Mouse (Mus musculus) liver, embryonic 11.5 days (tissue): ENCODE measurements around the gene Sgms2. TPM values are rescaled to one million over a fixed set of nuclear protein-coding genes. Genes with fewer than 3 reads are reported as not detected.

Source experiments
- ATAC-seq: fragments of 200-750 bp; cut with Nextera tagmentation; replicated peaks from 2 replicates; pipeline ENCODE4 v1.8.0; 2017; ENCODE audit warnings: moderate number of reproducible peaks, mild to moderate bottlenecking, moderate TSS enrichment, moderate library complexity; ENCODE audit not compliant: low FRiP score
- DNase-seq: peaks from one replicate; pipeline ENCODE4 v3.0.0-alpha.2; 2017; ENCODE audit warnings: low spot score
- H3K27ac ChIP-seq: fragments of 300-500 bp; sonication (generic); 2 replicates; pipeline ENCODE4 v1.5.1; 2014; ENCODE audit warnings: mild to moderate bottlenecking, low read depth, low read length, control low read depth
- H3K27me3 ChIP-seq: fragments of 300-500 bp; sonication (generic); replicated peaks from 2 replicates; pipeline ENCODE4 v1.6.1; 2014; ENCODE audit warnings: low read length, mixed read lengths; ENCODE audit not compliant: control insufficient read depth, insufficient read depth
- H3K36me3 ChIP-seq: fragments of 300-500 bp; sonication (generic); 2 replicates; pipeline ENCODE4 v1.6.1; 2014; ENCODE audit warnings: mild to moderate bottlenecking, low read length, moderate library complexity, mixed read lengths; ENCODE audit not compliant: control insufficient read depth, insufficient read depth
- H3K4me1 ChIP-seq: fragments of 300-500 bp; sonication (generic); replicated peaks from 2 replicates; pipeline ENCODE4 v1.6.1; 2014; ENCODE audit warnings: low read length, mixed read lengths; ENCODE audit not compliant: control insufficient read depth, insufficient read depth
- H3K4me2 ChIP-seq: fragments of 300-500 bp; sonication (generic); 2 replicates; pipeline ENCODE4 v1.6.1; 2014; ENCODE audit warnings: mild to moderate bottlenecking, control low read depth, moderate library complexity
- H3K4me3 ChIP-seq: fragments of 300-500 bp; sonication (generic); 2 replicates; pipeline ENCODE4 v1.5.1; 2014; ENCODE audit warnings: low read depth, low read length, control low read depth
- H3K9ac ChIP-seq: fragments of 300-500 bp; sonication (generic); 2 replicates; pipeline ENCODE4 v1.6.1; 2014; ENCODE audit warnings: low read depth, low read length, control low read depth
- H3K9me3 ChIP-seq: fragments of 300-500 bp; sonication (generic); 2 replicates; pipeline ENCODE4 v1.6.1; 2016; ENCODE audit warnings: low read length, inconsistent platforms, mixed read lengths; ENCODE audit not compliant: control insufficient read depth
- WGBS: fragments of 180-500 bp; shearing (Covaris S2); extraction: QIAGEN DNeasy Blood & Tissue Kit; methylation state at CpG from one replicate; pipeline ENCODE4 v1.1.7; 2014; 5-methylcytosine and 5-hydroxymethylcytosine counted together
- polyA plus RNA-seq: library from polyadenylated mRNA; unstranded; fragments of >200 nt; fragmentation: Nextera tagmentation; extraction: Ambion mirVana; gene quantifications from 2 replicates; pipeline ENCODE4 v1.2.1, GENCODE M21; 2014

Gene Sgms2
- polyA plus RNA-seq: 3.6 and 4.0 TPM in 2 replicates

DNA sequence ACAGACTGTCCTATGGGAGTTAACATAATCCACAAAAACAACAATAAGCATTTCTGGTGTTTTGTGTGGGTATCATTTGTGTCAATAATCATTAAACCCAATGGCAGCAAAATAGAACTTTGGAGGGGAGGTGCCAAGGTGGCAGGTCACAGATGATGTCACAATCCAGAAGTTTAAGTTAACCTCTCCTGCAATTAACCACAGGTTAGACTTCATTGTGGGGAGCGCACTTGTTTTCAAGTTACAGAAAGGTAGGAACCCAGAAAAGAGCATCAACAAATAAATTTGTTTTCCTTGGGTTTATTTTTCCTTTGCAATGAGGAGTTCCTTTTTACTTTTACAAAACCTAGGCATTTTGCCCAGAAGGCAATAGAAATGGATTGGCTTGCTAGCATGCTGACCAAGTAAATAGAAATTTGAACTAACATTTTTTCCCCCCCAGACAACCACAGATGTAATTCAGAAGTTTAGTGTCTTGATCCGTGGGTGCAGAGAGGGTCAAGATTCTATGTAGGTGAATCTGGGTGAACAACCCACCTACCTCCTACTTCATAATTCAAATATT is at the start of gene Sgms2:
Gene Sgms2 (minus strand): TSS at position 51 of the 565 bp plus-strand sequence.
- no peaks in the 10 kb centered on the region; the same call in 1 of the 2 replicates for H3K4me1 ChIP-seq
- H3K36me3 ChIP-seq: no peaks in the 10 kb centered on the region
- H3K9me3 ChIP-seq: no peaks in the 10 kb centered on the region
- DNase-seq: no peak
- peak within 1 kb of the TSS; percentile 46 for H3K9ac ChIP-seq
- H3K4me2 ChIP-seq: peak within 1 kb of the TSS; percentile 70
- WGBS: 85% methylated on average over 2 of the region's 2 CpGs
- H3K27ac ChIP-seq: 0 out of 2 replicates have a peak within 1 kb of the TSS, but pooled peaks have one; percentile 50
- ATAC-seq: no peak
- H3K4me3 ChIP-seq: peak within 1 kb of the TSS; percentile 62
- peaks cover 50% of the 10 kb centered on the region for H3K27me3 ChIP-seq

- no peak for DNase-seq
- Histone ChIP-seq H3K36me3 (no peaks in the 10 kb centered on the region), H3K9me3 (no peaks in the 10 kb centered on the region), H3K27ac (no peak overlapping the region), H3K4me2 (no peak overlapping the region), H3K4me3 (no peak overlapping the region), H3K9ac (no peak overlapping the region), H3K27me3 (no peaks in the 10 kb centered on the region), H3K4me1 (no peaks in the 10 kb centered on the region)
- 64% methylated on average over 3 of the region's 3 CpGs for WGBS
- no peak for ATAC-seq
Measured at GRCm38 (mm10) chr3:131525229-131525628, 34.0 kb upstream of the Sgms2 start.

GRCm38 (mm10) chr3:131524779-131525178 is 33.6 kb upstream of the Sgms2 start:
- WGBS: 22% methylated on average over 11 of the region's 11 CpGs

GRCm38 (mm10) chr3:131524210-131524609 is 33.0 kb upstream of the Sgms2 start:
- Histone ChIP-seq H3K4me3 (no peak overlapping the region), H3K27me3 (no peaks in the 10 kb centered on the region), H3K9ac (no peak overlapping the region), H3K4me2 (no peak overlapping the region), H3K4me1 (no peaks in the 10 kb centered on the region), H3K27ac (no peak overlapping the region), H3K36me3 (no peaks in the 10 kb centered on the region), H3K9me3 (no peaks in the 10 kb centered on the region)
- DNase-seq (no peak), ATAC-seq (no peak)
- 66% methylated on average over 5 of the region's 5 CpGs for WGBS

More at GRCm38 (mm10) chr3:131524779-131525178, 33.6 kb upstream of the Sgms2 start:
- Histone ChIP-seq H3K27me3 (no peaks in the 10 kb centered on the region), H3K36me3 (no peaks in the 10 kb centered on the region), H3K9ac (no peak overlapping the region), H3K27ac (no peak overlapping the region), H3K4me2 (no peak overlapping the region), H3K4me3 (no peak overlapping the region), H3K9me3 (no peaks in the 10 kb centered on the region), H3K4me1 (no peaks in the 10 kb centered on the region)
- no peak for DNase-seq
- ATAC-seq: no peak

GRCm38 (mm10) chr3:131523749-131524148 is 32.5 kb upstream of the Sgms2 start:
- ATAC-seq (no peak), DNase-seq (no peak)
- Histone ChIP-seq H3K4me2 (no peak overlapping the region), H3K9me3 (no peaks in the 10 kb centered on the region), H3K4me1 (no peaks in the 10 kb centered on the region), H3K4me3 (no peak overlapping the region), H3K9ac (no peak overlapping the region), H3K27me3 (no peaks in the 10 kb centered on the region), H3K36me3 (no peaks in the 10 kb centered on the region), H3K27ac (no peak overlapping the region)
- 82% methylated on average over 9 of the region's 9 CpGs for WGBS

DNA sequence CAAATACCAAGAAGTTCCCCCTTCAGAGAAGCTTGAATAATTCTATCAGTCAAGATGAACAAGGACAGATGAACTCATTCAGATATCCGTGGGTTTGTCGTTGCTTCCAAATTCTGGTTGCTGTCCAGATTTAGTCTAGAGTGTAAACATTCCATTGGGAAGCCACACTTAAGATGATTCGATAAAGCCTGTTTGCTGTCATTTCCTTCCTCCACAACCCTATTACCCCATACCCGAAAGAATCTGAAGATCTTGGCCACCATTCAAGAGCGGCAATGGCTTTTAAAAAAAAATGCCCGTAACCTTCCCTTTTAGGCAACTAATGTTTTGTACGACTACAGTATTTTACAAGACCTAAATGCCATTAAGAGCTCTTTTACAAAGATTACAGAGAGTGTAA is 31.0 kb upstream of the Sgms2 start:
- no peaks in the 10 kb centered on the region for H3K27me3 ChIP-seq
- no peaks in the 10 kb centered on the region for H3K36me3 ChIP-seq
- H3K27ac ChIP-seq: no peak overlapping the region
- no peaks in the 10 kb centered on the region for H3K4me1 ChIP-seq
- 75% methylated on average over 7 of the region's 7 CpGs for WGBS
- DNase-seq: no peak
- H3K9ac ChIP-seq: no peak overlapping the region
- no peak overlapping the region for H3K4me3 ChIP-seq
- no peak for ATAC-seq
- no peak overlapping the region for H3K4me2 ChIP-seq
- H3K9me3 ChIP-seq: no peaks in the 10 kb centered on the region

DNA sequence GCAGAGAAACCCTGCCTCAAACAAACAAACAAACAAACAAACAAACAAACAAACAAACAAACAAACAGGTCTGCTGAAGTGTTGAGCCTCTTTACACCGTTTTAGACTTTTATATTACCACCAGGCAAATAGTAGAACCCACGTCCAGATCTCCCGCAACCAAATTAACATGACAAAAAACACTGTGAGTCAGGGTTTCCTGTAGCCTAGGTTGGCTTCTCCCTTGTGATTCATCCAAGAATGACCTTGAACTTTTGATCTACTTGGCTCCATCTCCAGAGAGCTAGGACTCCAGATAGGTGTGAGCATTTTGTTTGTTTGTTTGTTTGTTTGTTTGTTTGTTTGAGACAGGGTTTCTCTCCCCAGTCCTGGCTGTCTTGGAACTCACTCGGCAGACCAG is 30.0 kb upstream of the Sgms2 start:
- WGBS: 77% methylated on average over 4 of the region's 4 CpGs
- no peaks in the 10 kb centered on the region for H3K9me3 ChIP-seq
- DNase-seq (no peak), ATAC-seq (no peak)
- no peak overlapping the region for H3K9ac ChIP-seq
- no peaks in the 10 kb centered on the region for H3K36me3 ChIP-seq
- no peaks in the 10 kb centered on the region for H3K27me3 ChIP-seq
- H3K4me1 ChIP-seq: no peaks in the 10 kb centered on the region
- H3K4me2 ChIP-seq: no peak overlapping the region
- H3K4me3 ChIP-seq: no peak overlapping the region
- H3K27ac ChIP-seq: no peak overlapping the region

GRCm38 (mm10) chr3:131517756-131518155 is 26.5 kb upstream of the Sgms2 start:
- ATAC-seq (no peak), DNase-seq (no peak)
- Histone ChIP-seq H3K9me3 (no peaks in the 10 kb centered on the region), H3K36me3 (no peaks in the 10 kb centered on the region), H3K27me3 (no peaks in the 10 kb centered on the region), H3K27ac (no peak overlapping the region), H3K4me2 (no peak overlapping the region), H3K4me3 (no peak overlapping the region), H3K4me1 (no peaks in the 10 kb centered on the region), H3K9ac (no peak overlapping the region)
- WGBS: 73% methylated on average over 6 of the region's 6 CpGs

DNA sequence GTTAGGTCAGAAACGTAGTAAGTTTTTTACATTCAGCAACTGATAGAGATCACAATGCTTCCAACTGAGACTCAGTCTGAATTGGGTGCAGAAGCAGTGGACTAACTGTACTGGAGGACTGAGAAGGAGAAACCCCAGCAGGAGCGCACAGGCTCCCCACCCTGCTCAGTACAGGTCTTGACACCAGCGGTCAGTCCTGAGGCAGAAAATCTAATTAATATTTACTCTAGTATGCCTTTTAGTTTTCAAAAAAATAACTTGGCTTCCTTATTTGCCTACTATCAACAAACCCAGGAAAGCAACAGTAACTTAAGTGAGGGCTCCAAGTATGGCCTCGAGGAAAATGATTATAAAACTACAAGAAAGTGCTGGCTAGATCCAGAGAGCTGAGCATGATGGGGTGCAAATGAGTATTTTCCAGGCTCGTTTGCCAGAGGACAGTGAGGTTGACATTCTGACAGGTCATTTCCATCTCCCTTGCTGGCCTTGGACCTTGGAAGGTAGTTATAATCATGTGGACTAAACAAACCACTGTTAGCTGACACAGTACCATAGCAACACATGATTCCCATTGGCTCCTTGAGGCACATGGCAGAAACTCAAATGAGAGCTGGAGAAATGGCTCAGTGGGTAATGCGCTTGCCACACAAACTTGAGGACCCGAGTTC is 25.3 kb upstream of the Sgms2 start:
- ATAC-seq: no peak
- Histone ChIP-seq H3K4me1 (no peaks in the 10 kb centered on the region), H3K36me3 (no peaks in the 10 kb centered on the region), H3K4me3 (no peak overlapping the region), H3K27ac (no peak overlapping the region), H3K4me2 (no peak overlapping the region), H3K9me3 (no peaks in the 10 kb centered on the region), H3K9ac (no peak overlapping the region), H3K27me3 (no peaks in the 10 kb centered on the region)
- DNase-seq: no peak
- WGBS: 70% methylated on average over 7 of the region's 7 CpGs
